8 mouse cellular contexts compared by ENCODE assay signal in the genomic region with DNA sequence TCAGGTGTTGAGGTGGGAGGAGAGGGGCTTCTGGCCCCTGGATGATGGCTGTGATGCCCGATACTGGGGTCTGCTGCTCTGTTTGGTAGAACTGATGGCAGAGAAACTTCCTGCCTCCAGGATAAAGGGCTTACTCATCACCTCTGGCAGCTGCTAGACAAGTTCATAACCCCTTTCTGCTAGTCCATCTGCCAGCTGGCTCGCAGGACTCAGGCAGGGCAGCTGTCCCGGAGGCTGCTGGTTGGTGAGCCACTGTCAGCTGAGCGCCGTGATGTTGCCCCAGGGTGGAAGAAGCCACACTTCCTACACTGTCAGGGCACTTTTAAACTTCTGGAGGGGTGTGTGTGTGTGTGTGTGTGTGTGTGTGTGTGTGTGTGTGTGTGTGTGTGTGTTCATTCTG. TPM values are rescaled to one million over a fixed set of nuclear protein-coding genes. Genes with fewer than 3 reads are reported as not detected.
DNase-seq lines count a peak whose midpoint lies in the region; ATAC-seq and TF ChIP-seq lines count a peak whose summit lies in the region.
"Not testable (repeated sequence)": the region's sequence is repeated elsewhere in the genome, so short reads cannot be mapped to it uniquely, and the experiment has no call there.

No protein-coding gene starts in this region.

- H3K4me1 ChIP-seq in embryonic facial prominence, embryonic 11.5 days (ENCODE audit: control insufficient read depth, insufficient read depth, low read length); limb, embryonic 14.5 days (ENCODE audit: control insufficient read depth, insufficient read depth, low read length); stomach, postnatal 0 days (replicated peaks; ENCODE audit: control insufficient read depth, insufficient read depth): not testable (repeated sequence)

- H3K9me3 ChIP-seq in embryonic facial prominence, embryonic 11.5 days (replicated peaks; ENCODE audit: control insufficient read depth, low read length); stomach, postnatal 0 days (ENCODE audit: control insufficient read depth, low read length): not testable (repeated sequence)
- peaks cover 10% of the 10 kb centered on the region; the same call in 1 of the 2 replicates for H3K9me3 ChIP-seq in limb, embryonic 14.5 days (ENCODE audit: control insufficient read depth, low read length)

- not testable (repeated sequence) for TF ChIP-seq EP300 in stomach, postnatal 0 days (optimal IDR thresholded peaks at IDR 0.05)

- not testable (repeated sequence) for H3K27ac ChIP-seq in embryonic facial prominence, embryonic 11.5 days (replicated peaks; ENCODE audit: low read depth, low read length); limb, embryonic 14.5 days (replicated peaks; ENCODE audit: low read depth, low read length); stomach, postnatal 0 days (replicated peaks)

- TF ChIP-seq CTCF in stomach, postnatal 0 days (IDR thresholded peaks at IDR 0.05; ENCODE audit: low read depth): not testable (repeated sequence)

- not testable (repeated sequence) for H3K4me3 ChIP-seq in embryonic facial prominence, embryonic 11.5 days (ENCODE audit: low read depth, low read length); limb, embryonic 14.5 days (replicated peaks; ENCODE audit: low read length); stomach, postnatal 0 days (ENCODE audit: low read depth, low read length)

- intact Hi-C loops in gastrocnemius, postnatal 36 days (cut with DNase I): not testable (repeated sequence)

- not testable (repeated sequence) for TF ChIP-seq POLR2A in limb, embryonic 14.5 days (IDR thresholded peaks at IDR 0.05; ENCODE audit: borderline replicate concordance, extremely low read depth, insufficient read depth, insufficient read length)

- ATAC-seq in embryonic facial prominence, embryonic 11.5 days (replicated peaks; ENCODE audit: insufficient number of reproducible peaks, low FRiP score, low TSS enrichment, low read depth): 0 out of 2 replicates have a peak, but pooled peaks have one; percentile 66
- peak; percentile 70 for ATAC-seq in limb, embryonic 14.5 days (ENCODE audit: low FRiP score, low read depth)
- peak; percentile 18; the same call in 1 of the 2 replicates for ATAC-seq in stomach, postnatal 0 days (ENCODE audit: low FRiP score, low TSS enrichment)

- not testable (repeated sequence) for H3K4me2 ChIP-seq in embryonic facial prominence, embryonic 11.5 days (ENCODE audit: low read depth, low read length); limb, embryonic 14.5 days (replicated peaks; ENCODE audit: low read depth, low read length, severe bottlenecking); stomach, postnatal 0 days (replicated peaks; ENCODE audit: low read depth)

- H3K9ac ChIP-seq in embryonic facial prominence, embryonic 11.5 days (replicated peaks; ENCODE audit: low read length); limb, embryonic 14.5 days (ENCODE audit: low read depth, low read length, severe bottlenecking); stomach, postnatal 0 days (ENCODE audit: low read length): not testable (repeated sequence)

- not testable (repeated sequence) for H3K27me3 ChIP-seq in embryonic facial prominence, embryonic 11.5 days (ENCODE audit: control insufficient read depth, insufficient read depth, low read length); limb, embryonic 14.5 days (ENCODE audit: control insufficient read depth, insufficient read depth, low read length); stomach, postnatal 0 days (ENCODE audit: control insufficient read depth, insufficient read depth, low read length)

- DNase-seq in adrenal gland, postnatal 10 days: peak; percentile 51
- not testable (repeated sequence) for DNase-seq in embryonic facial prominence, embryonic 11.5 days (ENCODE audit: low spot score); limb, embryonic 14.5 days (ENCODE audit: low spot score); stomach, postnatal 0 days (ENCODE audit: low spot score)
- peak; percentile 78 to 88 for DNase-seq in gastrocnemius, postnatal 36 days
- DNase-seq in heart, postnatal 4 days: peak; percentile 54
- DNase-seq in lung, postnatal 4 days: peak; percentile 37 to 80
- peak; percentile 30 to 75 for DNase-seq in urinary bladder, postnatal 36 days (ENCODE audit: low spot score in 2 of 2)

- 45% methylated on average over 3 of the region's 5 CpGs for WGBS in embryonic facial prominence, embryonic 11.5 days
- 63% methylated on average over 3 of the region's 5 CpGs for WGBS in limb, embryonic 14.5 days
- WGBS in stomach, postnatal 0 days: 67% methylated on average over 3 of the region's 5 CpGs

- not testable (repeated sequence) for H3K36me3 ChIP-seq in embryonic facial prominence, embryonic 11.5 days (replicated peaks; ENCODE audit: control insufficient read depth, insufficient read depth, low read depth, low read length); stomach, postnatal 0 days (ENCODE audit: control insufficient read depth, insufficient read depth, low read length)
- H3K36me3 ChIP-seq in limb, embryonic 14.5 days (ENCODE audit: control insufficient read depth, insufficient read depth, low read length): peaks cover 36% of the 10 kb centered on the region

RNA-seq across cellular contexts. Expression of a gene that starts 56.6 kb away (rescaled TPM):
- total RNA-seq in adrenal gland, postnatal 10 days (2021): 100 to 1,000 TPM in 1 of 2 experiments, 10 to 100 TPM in 1; 98.6 to 160 TPM
- 28.8 and 32.1 TPM in 2 replicates for polyA plus RNA-seq in embryonic facial prominence, embryonic 11.5 days (2014; fragmentation: Nextera tagmentation; extraction: Ambion mirVana)
- 10 to 100 TPM; 85.0 to 99.9 TPM for total RNA-seq in gastrocnemius, postnatal 36 days (2021)
- 10 to 100 TPM; 33.5 to 37.6 TPM for total RNA-seq in heart, postnatal 4 days (2021)
- 26.1 and 26.3 TPM in 2 replicates for polyA plus RNA-seq in limb, embryonic 14.5 days (2012; rRNA removed)
- polyA plus RNA-seq in limb, embryonic 14.5 days (2014; fragmentation: Nextera tagmentation; extraction: Ambion mirVana): 25.5 and 30.3 TPM in 2 replicates
- 13.4 and 14.2 TPM in 2 replicates for polyA plus RNA-seq in stomach, postnatal 0 days (2015; fragmentation: Nextera tagmentation; extraction: Ambion mirVana)

Comparison
In these comparisons a context has a peak if more than half of its experiments do, and no peak if none do; other contexts are left out.
1. ATAC-seq: peak in every context shown above with its lines; median percentile 70 in limb, embryonic 14.5 days; 66 in embryonic facial prominence, embryonic 11.5 days; 18 in stomach, postnatal 0 days.